Mouse (Mus musculus): ENCODE measurements at regions not wholly inside any gene's neighbourhood (a gene's known extent, or its start where the extent isn't known, plus 50 kb on each side); places are given as distances from the start of the nearest gene placed in this dataset.
"Not testable (repeated sequence)": the region's sequence is repeated elsewhere in the genome, so short reads cannot be mapped to it uniquely, and the experiment has no call there.

DNA sequence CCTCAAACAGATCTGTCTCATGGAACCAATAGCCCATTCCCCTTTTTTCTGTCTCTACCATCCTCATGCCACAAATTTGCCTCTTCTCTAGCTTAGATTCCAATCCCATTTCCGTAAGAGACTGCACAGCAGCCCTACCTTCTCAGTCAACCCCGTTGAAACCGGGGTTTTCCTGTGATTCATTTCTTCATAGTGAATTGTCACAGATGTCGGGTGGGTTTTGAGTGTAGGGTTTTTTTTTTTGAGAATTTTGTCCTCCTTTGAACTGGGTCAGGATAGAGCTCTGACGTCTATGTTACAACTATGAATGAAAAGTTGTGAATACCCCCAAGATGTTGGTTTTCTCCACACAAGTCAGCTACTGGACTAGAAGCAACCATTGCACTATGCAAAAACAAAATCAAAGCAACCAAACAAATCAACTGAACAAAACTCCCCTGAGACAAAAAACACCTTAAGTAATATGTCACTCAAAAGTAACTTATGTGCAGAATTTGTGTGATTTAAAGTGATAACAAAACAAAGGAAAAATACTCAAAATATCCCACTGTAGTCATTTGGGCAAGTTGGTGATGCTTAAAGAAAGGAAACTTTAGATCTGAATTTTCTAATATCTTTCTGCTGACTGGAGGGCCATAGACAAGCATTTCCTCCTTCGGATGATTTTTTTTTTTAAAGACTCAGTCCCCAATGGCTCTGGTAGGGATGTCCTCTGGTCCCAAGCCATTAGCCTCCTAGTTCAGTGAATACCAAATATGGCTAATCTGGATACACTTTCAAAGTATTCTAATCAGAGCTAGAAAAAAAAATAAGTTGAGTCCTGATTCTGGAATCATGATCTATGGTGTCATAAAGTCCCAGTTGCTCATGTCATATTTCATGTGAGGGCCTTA, 120.7 kb upstream of the Tet2 start:
- DNase-seq, result no peak

GRCm38 (mm10) chr3:133672742-133673447, 128.0 kb upstream of the Tet2 start:
- DNase-seq, result peak; percentile 58

DNA sequence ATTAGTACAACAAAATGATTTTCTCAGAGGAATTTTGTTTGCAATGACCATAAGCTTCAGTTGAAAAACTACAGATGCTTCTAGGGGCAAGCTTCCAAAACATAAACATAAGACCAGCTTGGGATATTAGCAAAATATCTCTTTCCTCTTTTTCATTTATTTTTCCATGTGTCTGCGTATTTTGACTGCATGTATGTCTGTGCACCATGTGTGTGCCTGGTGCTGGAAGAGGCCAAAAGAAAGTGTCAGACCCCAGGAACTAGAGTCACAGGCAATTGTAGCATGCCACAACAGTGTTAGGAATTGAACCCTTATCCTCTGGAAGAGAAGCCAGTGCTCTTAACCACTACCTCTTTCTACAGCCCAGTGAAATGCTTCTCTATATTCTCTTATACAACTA, 133.0 kb upstream of the Tet2 start:
- no peak for DNase-seq

- no peak for DNase-seq
Observed at GRCm38 (mm10) chr3:133679891-133680290, 135.0 kb upstream of the Tet2 start.

- no peak for DNase-seq
Observed at GRCm38 (mm10) chr3:133680343-133680742, 135.4 kb upstream of the Tet2 start.

- no peak for DNase-seq
Observed at GRCm38 (mm10) chr3:133680805-133681204, 135.9 kb upstream of the Tet2 start.

DNA sequence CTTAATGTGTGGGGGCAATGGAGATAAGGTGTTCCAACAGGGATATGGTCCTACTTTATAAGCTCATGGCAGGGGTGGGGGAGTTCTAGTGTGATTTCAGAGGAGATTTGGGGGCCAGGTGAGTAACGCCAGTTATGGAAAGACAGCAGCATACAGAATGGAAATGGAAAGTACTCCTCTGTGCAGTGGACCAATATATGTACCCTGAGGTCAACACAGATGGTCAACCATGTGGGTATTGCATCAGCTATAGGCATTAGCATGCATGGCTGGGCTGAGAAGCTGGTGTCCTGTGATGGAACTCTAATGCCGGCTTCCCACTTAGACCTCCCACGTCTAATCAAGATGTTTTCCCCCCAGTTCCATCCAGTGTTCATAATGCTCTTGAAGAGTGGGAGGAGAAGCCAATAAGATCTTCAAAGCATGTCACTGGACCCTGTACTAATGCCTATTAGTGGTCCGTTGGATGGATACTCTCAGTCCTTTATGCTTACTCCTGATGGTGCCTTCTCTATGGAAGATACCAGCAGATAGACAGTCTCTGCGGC, 139.3 kb upstream of the Tet2 start:
- DNase-seq, result no peak

DNA sequence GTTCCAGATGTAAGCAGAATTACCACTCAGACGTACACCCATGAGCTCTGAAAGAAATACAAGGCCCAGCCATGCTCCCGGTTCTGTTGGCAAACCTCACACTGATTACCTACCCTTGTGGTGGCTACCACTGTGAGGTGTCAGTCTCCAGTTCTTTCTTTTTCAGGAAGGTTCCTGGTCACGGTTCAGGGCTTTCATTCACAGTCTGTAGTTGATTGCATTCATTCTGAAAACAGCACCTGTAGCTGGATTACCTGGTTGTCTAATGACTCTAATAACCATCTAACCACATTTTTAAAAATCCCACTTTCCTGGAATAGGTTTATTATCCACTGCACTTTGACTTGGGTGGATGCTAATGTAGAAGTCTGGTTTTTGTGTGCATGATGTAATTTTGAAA, 139.8 kb upstream of the Tet2 start:
- no peak for DNase-seq

DNA sequence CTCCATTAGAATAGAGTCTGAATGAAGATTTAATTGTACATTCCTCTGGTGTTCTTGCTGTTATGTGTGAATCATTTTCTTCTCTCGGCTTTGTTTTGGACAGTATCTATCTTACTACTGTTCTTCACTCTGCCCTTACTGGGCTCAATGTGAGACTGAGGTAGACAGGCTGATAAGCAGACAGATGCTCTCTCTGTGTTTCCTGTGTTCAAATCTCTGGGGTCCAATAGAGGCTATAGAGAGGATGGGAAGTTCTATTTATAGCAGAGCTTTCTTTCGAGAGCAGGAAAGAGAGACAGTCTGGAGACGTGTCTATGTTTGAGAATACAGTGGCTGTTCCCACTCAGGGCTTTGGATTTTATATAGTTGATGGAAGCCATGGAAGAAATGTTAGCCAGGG, 140.5 kb upstream of the Tet2 start:
- no peak for DNase-seq

GRCm38 (mm10) chr3:133694057-133694456, 149.1 kb upstream of the Tet2 start:
- DNase-seq, result peak; percentile 22

- no peak for DNase-seq
Observed at GRCm38 (mm10) chr3:133696122-133696521, 151.2 kb upstream of the Tet2 start.

GRCm38 (mm10) chr3:133704849-133705248, 159.9 kb upstream of the Tet2 start:
- DNase-seq, result not testable (repeated sequence)

DNA sequence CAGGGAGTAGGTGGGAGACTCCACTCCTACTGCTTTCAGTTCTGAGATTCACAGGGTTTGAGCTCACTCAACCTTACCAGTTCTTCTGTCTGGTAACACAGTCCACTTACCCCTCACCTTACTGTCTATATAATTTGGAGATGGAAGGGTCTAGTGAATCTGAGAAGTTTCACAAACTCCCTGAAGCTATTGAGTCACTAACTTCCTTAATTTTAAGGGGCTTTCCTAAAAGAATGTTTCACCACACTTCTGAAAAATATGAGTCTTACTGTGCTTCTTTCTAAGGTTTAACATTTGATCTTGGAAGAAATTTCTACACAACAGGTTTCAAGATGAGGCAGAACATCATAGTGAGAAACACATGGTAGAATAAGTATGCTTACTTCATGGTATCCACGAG, 166.6 kb upstream of the Tet2 start:
- DNase-seq, result no peak

DNA sequence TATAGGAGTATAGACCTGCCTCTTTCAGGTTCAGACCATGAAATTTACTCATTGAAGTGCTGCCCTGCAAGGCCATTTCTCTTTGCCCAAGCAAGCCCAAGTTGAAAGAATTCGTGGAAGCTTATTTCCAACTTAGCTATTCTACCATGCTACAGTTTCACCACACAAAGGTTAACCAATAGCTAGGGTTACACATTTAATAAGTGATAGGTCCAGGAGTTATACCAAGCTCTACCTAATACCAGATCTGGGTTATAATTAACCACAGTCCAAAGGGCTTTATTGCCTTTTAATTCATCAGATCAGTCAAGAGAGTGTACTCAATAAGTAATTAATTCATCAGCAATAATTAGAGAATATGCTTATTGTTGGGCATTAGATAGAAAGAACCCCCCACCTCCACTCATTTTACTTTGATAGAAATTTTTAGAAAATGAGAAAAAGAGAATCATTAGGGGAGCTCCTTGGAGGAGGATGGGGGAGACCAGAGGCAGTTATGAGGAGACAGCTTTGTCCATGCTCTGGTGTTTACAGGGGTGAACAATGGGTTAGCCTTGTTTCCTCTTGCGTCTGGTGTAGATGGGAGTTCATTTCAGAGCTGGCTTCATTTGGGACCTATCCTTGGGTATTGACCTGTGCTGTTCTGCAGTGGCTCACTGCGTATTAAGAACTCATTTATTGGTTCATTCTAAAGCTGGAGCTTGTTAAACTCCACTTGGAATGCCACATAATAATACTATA, 177.8 kb upstream of the Tet2 start:
- no peak for DNase-seq

DNA sequence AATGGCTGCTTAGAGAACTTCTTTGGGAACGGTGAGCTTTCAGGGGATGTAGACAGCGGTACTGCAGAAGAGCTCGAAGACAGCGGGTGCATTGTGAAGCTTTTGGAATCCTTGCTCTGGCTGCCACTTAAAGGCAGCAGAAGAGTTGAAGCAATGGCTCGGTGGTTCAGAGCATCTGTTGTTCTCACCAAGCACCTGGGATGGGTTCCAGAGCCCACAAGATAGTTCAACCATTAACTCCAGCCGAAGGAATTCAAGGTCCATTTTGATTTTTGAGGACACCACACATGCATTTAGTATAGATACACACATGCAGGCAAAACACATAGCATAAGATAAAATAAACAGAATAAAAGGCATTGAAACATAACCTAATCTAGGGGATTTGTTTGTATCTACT, 181.9 kb upstream of the Tet2 start:
- no peak for DNase-seq

- DNase-seq, result no peak
Observed at GRCm38 (mm10) chr3:133735603-133736002, 190.7 kb upstream of the Tet2 start.

DNA sequence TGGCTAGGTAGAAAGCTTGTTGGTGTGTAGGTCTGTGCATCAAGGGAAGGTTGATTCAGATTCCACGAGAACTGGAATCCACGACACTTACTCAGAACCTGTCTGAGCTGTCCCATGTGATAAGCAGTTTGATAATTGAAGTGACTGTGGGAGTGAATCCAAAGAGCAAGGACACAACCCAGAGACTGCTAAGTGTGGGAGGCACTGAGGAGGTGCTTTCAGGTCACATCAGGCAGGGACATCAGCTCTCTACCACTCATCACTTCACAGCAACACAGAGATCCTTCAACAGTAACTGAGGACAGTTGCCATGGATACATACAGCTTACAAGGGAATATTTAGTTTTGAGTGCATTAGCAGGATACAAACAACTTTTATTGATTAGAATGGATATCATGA, 194.0 kb upstream of the Tet2 start:
- no peak for DNase-seq

DNA sequence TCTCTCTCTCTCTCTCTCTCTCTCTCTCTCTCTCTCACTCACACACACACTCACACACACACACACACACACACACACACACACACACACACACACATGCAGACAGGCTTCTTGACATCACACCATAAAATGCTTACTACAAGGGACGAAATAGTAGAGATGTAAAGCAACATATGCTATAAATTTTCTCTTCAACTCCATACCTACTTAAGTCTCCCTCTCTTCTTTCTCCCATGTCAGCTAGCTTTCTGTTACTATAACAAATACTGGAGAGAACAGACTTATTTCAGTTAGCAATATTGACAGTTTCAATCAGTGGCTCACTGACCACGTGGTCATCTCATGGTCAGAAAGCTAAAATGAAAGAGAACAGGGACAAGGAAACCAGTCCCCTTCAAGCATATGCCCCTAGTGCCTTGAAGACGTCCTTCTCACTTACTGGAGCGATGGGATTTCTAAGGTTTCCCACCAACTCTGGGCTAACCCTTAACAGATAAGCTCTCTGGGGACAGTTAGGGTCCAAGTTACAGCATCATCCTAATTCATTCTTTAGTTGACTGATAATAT, 199.7 kb upstream of the Tet2 start:
- no peak for DNase-seq

GRCm38 (mm10) chr3:133748756-133749737, 204.1 kb upstream of the Tet2 start:
- no peak for DNase-seq

- no peak for DNase-seq
Observed at GRCm38 (mm10) chr3:133750061-133750460, 205.1 kb upstream of the Tet2 start.

DNA sequence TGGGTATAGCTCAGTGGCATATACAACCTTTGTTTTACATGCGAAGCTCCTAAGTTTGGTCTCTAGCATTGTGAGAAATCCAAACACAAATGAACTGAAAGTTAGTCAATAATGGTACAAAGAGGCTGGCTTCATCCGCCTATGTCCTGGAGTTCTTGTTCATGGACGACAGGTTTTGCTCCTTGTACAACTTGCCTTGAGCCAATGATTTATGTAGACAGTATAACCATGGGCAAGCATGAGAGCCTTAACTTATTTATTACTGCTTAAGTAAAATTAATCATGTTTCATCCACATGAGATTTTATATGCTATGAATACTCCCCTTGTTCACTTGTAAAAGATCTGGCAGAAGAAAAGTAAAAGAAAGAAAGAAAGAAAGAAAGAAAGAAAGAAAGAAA, 205.7 kb upstream of the Tet2 start:
- DNase-seq, result no peak

DNA sequence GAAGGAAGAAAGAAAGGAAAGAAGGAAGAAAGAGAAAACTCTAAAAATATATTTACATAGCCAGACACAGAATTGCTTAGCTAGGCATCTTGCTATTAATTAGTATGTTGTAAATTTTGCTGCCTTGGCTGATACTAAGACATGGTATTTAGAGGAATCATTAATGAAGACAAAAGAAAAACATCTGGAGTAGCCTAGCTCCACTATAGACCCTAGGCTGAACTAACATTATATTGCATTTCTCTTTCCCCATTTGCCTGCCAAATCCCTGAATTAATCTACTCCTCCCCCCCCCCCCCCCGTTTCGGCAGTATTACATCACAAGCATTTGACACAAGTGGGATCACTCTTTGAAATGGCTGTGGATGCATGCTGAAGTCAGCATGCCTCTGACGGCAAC, 206.1 kb upstream of the Tet2 start:
- DNase-seq, result no peak
